Mouse (Mus musculus): ENCODE measurements around the gene Slc22a4. TPM values are rescaled to one million over a fixed set of nuclear protein-coding genes. Genes with fewer than 3 reads are reported as not detected.

The Slc22a4 gene
- 1.3 and 1.4 TPM in 2 replicates for polyA plus RNA-seq (2012; rRNA removed)

- DNase-seq = peak; percentile 78
- 4% methylated on average over 61 of the region's 61 CpGs for WGBS
- no peak for TF ChIP-seq POLR2A (IDR thresholded peaks at IDR 0.05; ENCODE audit: borderline replicate concordance, extremely low read depth, low read depth, low read length)
- peak; percentile 17; the same call in 1 of the 2 replicates for TF ChIP-seq CTCF (IDR thresholded peaks at IDR 0.05; ENCODE audit: insufficient read depth, low read length)
- peaks cover 5% of the 10 kb centered on the region for H3K4me1 ChIP-seq (ENCODE audit: control insufficient read depth, insufficient read depth, low read length)
- peak within 1 kb of the TSS; percentile 61 for H3K4me3 ChIP-seq (replicated peaks; ENCODE audit: extremely low read depth, low read depth, low read length)
Measured at GRCm38 (mm10) chr11:54028044-54028951, at the start of gene Slc22a4. Gene Slc22a4 (minus strand): TSS chr11:54028090.

- TF ChIP-seq POLR2A (IDR thresholded peaks at IDR 0.05; ENCODE audit: borderline replicate concordance, extremely low read depth, low read depth, low read length) = no peak
- DNase-seq = no peak
- 88% methylated on average over 1 of the region's 1 CpGs for WGBS
- H3K4me3 ChIP-seq (replicated peaks; ENCODE audit: extremely low read depth, low read depth, low read length) = no peak overlapping the region
- peaks cover 5% of the 10 kb centered on the region; the same call in 1 of the 2 replicates for H3K4me1 ChIP-seq (ENCODE audit: control insufficient read depth, insufficient read depth, low read length)
Measured at GRCm38 (mm10) chr11:54076101-54076500, 48.2 kb upstream of the Slc22a4 start.

GRCm38 (mm10) chr11:54075353-54075752 lies 47.5 kb upstream of the Slc22a4 start:
- no peak for TF ChIP-seq CTCF (IDR thresholded peaks at IDR 0.05; ENCODE audit: insufficient read depth, low read length)
- no peak for TF ChIP-seq POLR2A (IDR thresholded peaks at IDR 0.05; ENCODE audit: borderline replicate concordance, extremely low read depth, low read depth, low read length)
- Histone ChIP-seq H3K4me1 (ENCODE audit: control insufficient read depth, insufficient read depth, low read length) (peaks cover 5% of the 10 kb centered on the region; the same call in 1 of the 2 replicates), H3K4me3 (replicated peaks; ENCODE audit: extremely low read depth, low read depth, low read length) (no peak overlapping the region)
- 77% methylated on average over 6 of the region's 6 CpGs for WGBS
- DNase-seq = no peak

- TF ChIP-seq POLR2A (IDR thresholded peaks at IDR 0.05; ENCODE audit: borderline replicate concordance, extremely low read depth, low read depth, low read length) = no peak
- TF ChIP-seq CTCF (IDR thresholded peaks at IDR 0.05; ENCODE audit: insufficient read depth, low read length) = no peak
- H3K4me3 ChIP-seq (replicated peaks; ENCODE audit: extremely low read depth, low read depth, low read length) = no peak overlapping the region
- no peak for DNase-seq
- H3K4me1 ChIP-seq (ENCODE audit: control insufficient read depth, insufficient read depth, low read length) = peaks cover 9% of the 10 kb centered on the region
- 49% methylated on average over 4 of the region's 4 CpGs for WGBS
Measured at GRCm38 (mm10) chr11:54073291-54073690, 45.4 kb upstream of the Slc22a4 start.

GRCm38 (mm10) chr11:54071726-54072445 lies 44.0 kb upstream of the Slc22a4 start:
- TF ChIP-seq POLR2A (IDR thresholded peaks at IDR 0.05; ENCODE audit: borderline replicate concordance, extremely low read depth, low read depth, low read length) (no peak), CTCF (IDR thresholded peaks at IDR 0.05; ENCODE audit: insufficient read depth, low read length) (no peak)
- 63% methylated on average over 5 of the region's 5 CpGs for WGBS
- peaks cover 9% of the 10 kb centered on the region for H3K4me1 ChIP-seq (ENCODE audit: control insufficient read depth, insufficient read depth, low read length)
- DNase-seq = no peak
- no peak overlapping the region for H3K4me3 ChIP-seq (replicated peaks; ENCODE audit: extremely low read depth, low read depth, low read length)

GRCm38 (mm10) chr11:54068520-54069371 lies 40.9 kb upstream of the Slc22a4 start, which contains the start of gene Pdlim4:
Gene Pdlim4 (minus strand): TSS chr11:54069014.
- DNase-seq = no peak
- 5% methylated on average over 57 of the region's 61 CpGs for WGBS
- Histone ChIP-seq H3K4me3 (replicated peaks; ENCODE audit: extremely low read depth, low read depth, low read length) (no peak within 1 kb of the TSS), H3K4me1 (ENCODE audit: control insufficient read depth, insufficient read depth, low read length) (peaks cover 9% of the 10 kb centered on the region)
- TF ChIP-seq POLR2A (IDR thresholded peaks at IDR 0.05; ENCODE audit: borderline replicate concordance, extremely low read depth, low read depth, low read length) (no peak), CTCF (IDR thresholded peaks at IDR 0.05; ENCODE audit: insufficient read depth, low read length) (no peak)

GRCm38 (mm10) chr11:54067996-54068519 lies 40.2 kb upstream of the Slc22a4 start:
- TF ChIP-seq POLR2A (IDR thresholded peaks at IDR 0.05; ENCODE audit: borderline replicate concordance, extremely low read depth, low read depth, low read length) (no peak), CTCF (IDR thresholded peaks at IDR 0.05; ENCODE audit: insufficient read depth, low read length) (no peak)
- 44% methylated on average over 4 of the region's 4 CpGs for WGBS

GRCm38 (mm10) chr11:54067318-54067995 lies 39.6 kb upstream of the Slc22a4 start:
- Histone ChIP-seq H3K4me3 (replicated peaks; ENCODE audit: extremely low read depth, low read depth, low read length) (no peak overlapping the region), H3K4me1 (ENCODE audit: control insufficient read depth, insufficient read depth, low read length) (peaks cover 6% of the 10 kb centered on the region)
- 67% methylated on average over 12 of the region's 12 CpGs for WGBS
- no peak for DNase-seq
- TF ChIP-seq POLR2A (IDR thresholded peaks at IDR 0.05; ENCODE audit: borderline replicate concordance, extremely low read depth, low read depth, low read length) (no peak), CTCF (IDR thresholded peaks at IDR 0.05; ENCODE audit: insufficient read depth, low read length) (no peak)

More at GRCm38 (mm10) chr11:54067996-54068519, 40.2 kb upstream of the Slc22a4 start:
- no peak overlapping the region for H3K4me3 ChIP-seq (replicated peaks; ENCODE audit: extremely low read depth, low read depth, low read length)
- peaks cover 9% of the 10 kb centered on the region for H3K4me1 ChIP-seq (ENCODE audit: control insufficient read depth, insufficient read depth, low read length)
- no peak for DNase-seq
